Mouse (Mus musculus): ENCODE measurements around the gene Sh3kbp1. TPM values are rescaled to one million over a fixed set of nuclear protein-coding genes. Genes with fewer than 3 reads are reported as not detected.
A peak's percentile ranks its signal among the peaks of the same experiment; 100 is the strongest.

Sh3kbp1 gene
- total RNA-seq, 2 experiments from 2014 or later: 37.2 to 37.3 TPM

DNA sequence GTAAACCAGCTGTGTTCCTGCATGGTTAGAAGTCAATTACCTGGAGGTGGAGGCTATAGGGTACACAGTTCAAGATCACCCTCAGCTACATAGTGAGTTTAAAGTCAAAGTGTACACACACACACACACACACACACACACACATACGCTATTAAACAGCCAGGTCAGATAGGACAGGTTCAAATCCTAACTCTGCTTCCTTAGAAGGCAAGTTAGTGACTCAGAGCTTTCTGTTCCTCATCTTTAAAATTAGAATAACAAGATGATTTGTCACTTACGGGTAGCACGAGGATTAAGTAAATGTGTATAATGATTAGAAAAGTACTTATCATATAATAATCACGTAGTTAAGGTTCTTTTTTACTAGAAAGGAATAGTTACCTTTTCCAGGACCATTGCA, 208.2 kb downstream of the Sh3kbp1 start:
- no peak for DNase-seq (ENCODE audit: low spot score in 2 of 2)
- no peak for TF ChIP-seq CTCF (conservative IDR thresholded peaks at IDR 0.05)
- Histone ChIP-seq H3K27ac (no peak overlapping the region), H3K4me3 (no peak overlapping the region)

DNA sequence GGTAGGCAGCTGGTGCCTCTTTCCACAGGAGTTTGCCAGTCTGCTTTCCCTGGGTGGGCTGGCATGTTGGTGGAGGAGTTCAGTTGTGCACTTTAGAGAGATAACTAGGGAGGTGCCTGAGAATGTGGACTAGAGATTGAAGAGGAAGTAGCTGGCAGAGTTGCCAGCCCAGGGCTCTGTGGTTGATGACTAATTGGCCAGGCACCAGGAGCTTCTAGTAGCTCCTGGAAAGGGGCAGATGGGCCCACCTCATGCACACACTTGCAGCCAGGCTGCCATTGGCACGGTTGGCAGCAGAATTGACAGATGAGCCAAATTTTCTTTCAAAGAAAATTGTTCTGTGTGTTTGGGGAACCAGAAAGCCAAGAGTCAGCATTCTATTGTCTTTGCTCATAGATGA, 210.3 kb downstream of the Sh3kbp1 start:
- Histone ChIP-seq H3K4me3 (no peak overlapping the region), H3K27ac (no peak overlapping the region)
- no peak for TF ChIP-seq CTCF (conservative IDR thresholded peaks at IDR 0.05)
- DNase-seq (ENCODE audit: low spot score in 2 of 2): peak; percentile 26 to 42

DNA sequence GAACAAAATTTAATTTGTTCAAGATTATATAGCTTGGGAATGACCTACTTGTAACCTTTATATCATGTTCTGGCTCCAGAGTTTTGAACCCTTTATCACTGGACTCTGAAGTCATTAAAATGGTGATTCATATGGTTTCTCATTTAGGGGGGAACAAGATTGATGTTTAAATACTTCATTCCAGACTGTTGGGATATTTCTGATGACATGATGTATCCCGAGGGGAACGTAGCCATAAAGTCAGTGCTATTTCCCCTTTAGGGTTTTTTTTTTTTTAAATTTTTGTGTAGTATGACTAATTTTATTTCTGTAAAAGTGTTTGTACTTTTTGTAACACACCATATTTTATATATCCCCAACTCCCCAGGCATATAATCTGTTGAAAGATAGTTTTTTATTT, 212.7 kb downstream of the Sh3kbp1 start:
- H3K4me3 ChIP-seq: no peak overlapping the region
- no peak for TF ChIP-seq CTCF (conservative IDR thresholded peaks at IDR 0.05)
- no peak for DNase-seq (ENCODE audit: low spot score in 2 of 2)
- H3K27ac ChIP-seq: no peak overlapping the region

DNA sequence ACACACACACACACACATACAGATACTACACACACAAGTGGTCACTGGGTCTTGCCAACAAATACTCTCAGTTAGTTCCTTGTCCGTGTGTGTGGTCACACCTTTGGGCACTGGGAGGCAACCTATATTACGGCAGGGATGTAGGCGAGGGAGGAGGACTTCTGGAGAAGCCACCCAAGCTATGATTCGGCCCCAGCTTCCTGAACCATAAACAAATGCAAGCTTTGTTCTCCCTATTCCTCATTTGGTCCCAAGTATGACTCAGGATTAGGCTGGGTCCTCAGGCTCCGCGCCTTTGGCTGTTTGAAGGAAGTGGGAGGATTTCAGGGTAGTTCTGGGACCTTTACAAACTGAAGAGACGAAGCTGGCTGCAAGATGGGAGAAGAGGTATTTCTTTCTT, 213.2 kb downstream of the Sh3kbp1 start:
- H3K27ac ChIP-seq: no peak overlapping the region
- no peak overlapping the region for H3K4me3 ChIP-seq
- DNase-seq (ENCODE audit: low spot score in 2 of 2): no peak
- TF ChIP-seq CTCF (conservative IDR thresholded peaks at IDR 0.05): no peak

DNA sequence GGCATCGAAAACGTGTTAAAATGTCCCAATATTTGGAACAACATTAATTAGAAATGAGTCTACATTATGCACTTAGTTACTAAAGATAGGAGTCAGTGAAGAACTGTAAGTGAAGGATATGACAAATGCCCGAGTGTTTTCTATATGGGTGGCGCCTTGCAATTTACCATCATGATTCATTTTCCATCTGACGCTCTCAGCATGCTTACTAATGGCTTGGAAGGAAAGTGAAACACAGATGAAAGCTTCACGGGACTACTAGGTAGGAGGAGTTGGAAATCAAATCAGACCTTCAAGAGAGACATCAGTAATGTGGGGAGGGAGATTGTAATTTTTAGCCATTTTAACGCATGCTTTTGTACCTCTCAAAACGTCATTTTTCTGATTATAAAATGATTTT, 223.7 kb downstream of the Sh3kbp1 start:
- no peak overlapping the region for H3K4me3 ChIP-seq
- TF ChIP-seq CTCF (conservative IDR thresholded peaks at IDR 0.05): no peak
- H3K27ac ChIP-seq: no peak overlapping the region
- DNase-seq (ENCODE audit: low spot score in 2 of 2): no peak

DNA sequence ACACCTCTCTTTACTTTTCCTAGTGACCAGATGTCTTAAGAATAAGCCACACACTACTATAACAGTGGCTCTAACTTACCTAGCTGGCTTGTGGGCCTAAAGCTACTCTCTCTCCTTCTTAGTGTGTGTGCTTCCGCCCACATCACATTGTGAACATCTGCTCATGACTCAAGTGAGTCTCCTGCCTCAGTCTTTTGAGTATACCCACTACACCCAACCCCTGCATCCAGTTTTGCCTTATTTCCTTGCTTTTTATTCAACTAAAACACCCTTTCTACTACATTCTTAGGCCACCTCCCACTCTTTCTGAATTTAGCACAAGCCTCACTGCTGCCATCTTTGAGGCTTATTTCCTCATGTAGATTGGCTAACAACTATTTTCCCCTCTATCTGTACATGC, 229.8 kb downstream of the Sh3kbp1 start:
- no peak overlapping the region for H3K4me3 ChIP-seq
- no peak overlapping the region for H3K27ac ChIP-seq
- no peak for TF ChIP-seq CTCF (conservative IDR thresholded peaks at IDR 0.05)
- no peak for DNase-seq (ENCODE audit: low spot score in 2 of 2)

DNA sequence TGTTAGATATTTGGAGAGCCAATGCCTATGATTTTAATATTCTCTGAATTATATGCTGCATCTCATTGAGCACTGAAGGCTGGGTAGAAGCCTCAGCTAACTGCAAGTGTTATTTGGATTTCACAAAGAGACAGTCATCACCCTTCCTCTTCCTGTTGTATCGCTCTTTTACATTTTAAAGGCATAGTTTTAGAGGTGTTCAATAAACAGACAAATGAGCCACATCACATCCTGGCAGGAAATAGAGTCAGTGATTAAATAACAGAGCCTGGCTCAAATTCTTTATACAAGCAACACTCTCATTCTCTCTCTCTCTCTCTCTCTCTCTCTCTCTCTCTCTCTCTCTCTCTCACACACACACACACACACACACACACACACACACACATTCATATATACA, 231.1 kb downstream of the Sh3kbp1 start:
- Histone ChIP-seq H3K27ac (no peak overlapping the region), H3K4me3 (no peak overlapping the region)
- DNase-seq (ENCODE audit: low spot score in 2 of 2): no peak
- no peak for TF ChIP-seq CTCF (conservative IDR thresholded peaks at IDR 0.05)

DNA sequence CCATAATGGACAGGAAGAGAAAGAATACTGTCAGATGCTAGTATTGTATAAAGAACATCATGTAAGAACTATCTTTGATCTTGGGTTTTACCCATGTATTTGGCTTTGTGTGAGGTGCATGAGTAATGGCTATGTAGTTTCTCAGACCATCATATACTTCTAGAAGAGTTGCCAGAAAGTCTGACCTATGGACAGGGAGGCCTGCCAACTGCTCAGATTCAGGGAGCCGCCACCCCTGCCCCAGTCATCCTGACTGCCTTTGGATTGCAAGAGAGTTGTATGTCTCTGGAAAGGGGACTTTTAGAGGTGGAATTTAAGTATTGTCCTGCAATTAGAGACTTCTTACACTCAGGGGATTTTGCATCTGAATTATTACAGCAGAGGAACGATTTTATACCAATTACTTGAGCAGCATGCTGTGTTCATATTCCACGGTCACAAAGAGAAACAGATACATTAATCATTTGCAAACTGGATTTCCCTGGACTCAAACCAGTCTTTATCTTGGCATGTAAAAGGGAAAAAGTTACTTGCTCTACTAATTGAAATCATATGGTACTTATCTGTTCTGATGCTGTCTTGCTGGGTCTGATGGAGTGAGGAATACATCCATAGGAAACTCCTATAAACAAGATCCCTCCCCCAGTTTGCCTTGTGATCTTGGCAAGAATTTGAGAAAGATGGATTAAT, 233.9 kb downstream of the Sh3kbp1 start:
- H3K4me3 ChIP-seq: no peak overlapping the region
- H3K27ac ChIP-seq: no peak overlapping the region
- TF ChIP-seq CTCF (conservative IDR thresholded peaks at IDR 0.05): no peak
- DNase-seq (ENCODE audit: low spot score in 2 of 2): no peak

DNA sequence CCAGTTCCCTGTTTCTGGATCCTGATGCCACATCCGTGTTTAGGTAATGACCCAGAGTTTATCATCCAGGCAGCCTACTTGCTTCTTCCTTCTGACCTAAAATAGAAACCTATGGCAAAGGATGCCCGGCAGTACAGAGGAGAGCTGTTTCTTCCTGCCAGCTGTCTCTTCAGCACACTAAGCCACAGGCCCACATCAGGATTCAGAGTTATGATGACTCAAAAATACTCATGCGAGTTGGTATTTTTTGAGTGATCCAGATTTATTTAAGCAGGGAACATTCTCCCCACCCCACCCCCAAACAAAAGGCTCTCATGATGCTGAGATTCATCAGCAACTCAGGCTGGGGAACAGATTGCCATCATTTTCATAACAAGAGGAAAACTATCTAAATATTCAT, 240.6 kb downstream of the Sh3kbp1 start:
- no peak overlapping the region for H3K27ac ChIP-seq
- no peak for TF ChIP-seq CTCF (conservative IDR thresholded peaks at IDR 0.05)
- H3K4me3 ChIP-seq: no peak overlapping the region
- peak; percentile 9 to 10 for DNase-seq (ENCODE audit: low spot score in 2 of 2)

DNA sequence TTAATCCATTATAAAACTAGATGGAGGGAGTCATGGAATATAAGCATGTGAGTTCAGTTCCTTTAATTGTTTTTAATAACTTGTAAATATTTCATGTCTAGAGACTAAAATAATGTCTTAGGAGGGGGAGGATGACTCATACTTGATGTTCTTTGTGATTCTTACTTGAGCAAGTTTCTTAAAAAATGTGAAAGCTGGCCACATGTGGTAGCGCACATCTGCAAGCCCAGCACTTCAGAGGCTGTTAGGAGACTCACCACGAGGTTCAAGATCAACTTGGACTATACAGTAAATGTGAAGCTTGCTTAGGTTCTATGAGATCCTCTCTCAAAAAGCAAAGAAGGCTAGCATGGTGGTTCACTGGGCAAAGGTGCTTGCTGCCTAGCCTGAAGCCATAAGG, 245.4 kb downstream of the Sh3kbp1 start:
- no peak for TF ChIP-seq CTCF (conservative IDR thresholded peaks at IDR 0.05)
- no peak overlapping the region for H3K27ac ChIP-seq
- DNase-seq (ENCODE audit: low spot score in 2 of 2): no peak
- no peak overlapping the region for H3K4me3 ChIP-seq

DNA sequence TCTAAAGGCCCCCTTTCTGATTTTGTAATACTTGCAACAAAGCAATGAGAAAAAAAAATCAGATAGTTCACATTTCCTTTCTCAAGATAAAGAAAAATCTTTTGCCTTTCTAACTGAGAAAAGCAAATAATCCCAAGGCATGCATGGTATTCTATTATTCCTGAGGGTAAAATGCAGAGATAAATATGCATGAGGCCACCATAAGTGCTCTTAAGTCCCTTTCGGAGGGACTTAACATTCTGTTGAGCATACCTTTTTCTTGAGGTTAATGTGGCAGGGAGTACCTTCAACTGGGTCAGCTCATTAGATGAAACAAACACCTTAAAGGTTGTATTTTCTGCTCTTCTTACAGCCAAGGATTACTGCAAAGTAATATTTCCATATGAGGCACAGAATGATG, 250.7 kb downstream of the Sh3kbp1 start:
- no peak for TF ChIP-seq CTCF (conservative IDR thresholded peaks at IDR 0.05)
- Histone ChIP-seq H3K27ac (no peak overlapping the region), H3K4me3 (no peak overlapping the region)
- DNase-seq (ENCODE audit: low spot score in 2 of 2): no peak

DNA sequence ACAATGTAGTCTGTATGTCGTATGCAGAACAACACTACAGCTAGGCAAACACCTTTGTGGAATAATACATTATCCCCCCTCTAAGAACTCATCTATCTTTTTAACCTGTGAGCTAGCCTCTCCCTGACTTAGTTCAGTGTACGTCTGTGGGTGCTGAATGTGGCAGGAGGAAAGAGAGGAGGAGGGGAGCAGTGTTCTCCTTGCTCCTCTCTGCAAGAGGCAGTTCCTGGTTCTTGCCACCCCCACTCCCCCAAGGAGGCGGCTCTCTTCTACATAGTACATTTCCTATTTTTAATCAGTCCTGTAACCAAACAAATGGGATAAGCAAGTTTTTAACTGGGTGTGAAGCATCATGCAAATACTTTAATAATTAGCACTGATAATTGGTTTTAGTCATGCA, 252.4 kb downstream of the Sh3kbp1 start:
- no peak overlapping the region for H3K4me3 ChIP-seq
- no peak for TF ChIP-seq CTCF (conservative IDR thresholded peaks at IDR 0.05)
- DNase-seq (ENCODE audit: low spot score in 2 of 2): no peak
- no peak overlapping the region for H3K27ac ChIP-seq

DNA sequence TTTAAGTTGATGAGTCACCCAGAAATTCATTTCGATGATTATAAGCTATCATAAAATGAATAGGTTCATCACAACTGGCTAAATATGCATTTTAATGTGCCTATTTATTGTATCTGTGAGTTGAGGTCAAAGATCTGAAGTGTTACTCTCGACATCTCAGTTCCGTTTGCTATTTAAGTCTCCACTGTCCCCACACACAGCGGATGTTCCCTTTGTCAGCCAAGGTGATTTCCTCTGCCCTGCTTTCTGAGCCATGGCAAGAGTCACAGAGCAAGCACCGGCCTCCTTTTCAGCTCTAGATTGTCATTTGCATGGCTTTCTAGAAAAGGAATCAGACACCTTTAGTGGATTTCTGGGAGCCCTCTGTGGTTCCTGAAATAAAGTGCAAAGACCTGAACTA, 254.5 kb downstream of the Sh3kbp1 start:
- DNase-seq (ENCODE audit: low spot score in 2 of 2): no peak
- no peak for TF ChIP-seq CTCF (conservative IDR thresholded peaks at IDR 0.05)
- H3K4me3 ChIP-seq: no peak overlapping the region
- H3K27ac ChIP-seq: no peak overlapping the region

DNA sequence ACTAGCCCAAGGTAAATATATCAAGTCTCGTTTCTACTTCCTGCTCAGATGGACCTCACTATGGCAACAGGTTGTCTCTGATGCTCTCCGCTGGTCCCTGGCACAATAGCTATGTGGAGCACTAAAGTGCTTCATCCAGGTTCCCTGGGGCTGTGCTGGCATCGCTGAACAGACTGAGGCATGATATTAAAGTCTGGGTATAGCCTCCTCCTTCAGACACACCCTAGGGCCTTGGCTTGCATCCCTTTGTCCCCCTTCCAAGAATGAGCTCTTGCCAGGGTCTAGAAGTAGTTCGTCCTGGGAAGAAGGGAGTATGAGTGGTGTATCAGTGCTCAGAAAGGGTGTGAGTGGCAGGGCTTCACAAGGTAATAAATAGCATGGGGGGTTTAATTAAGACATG, 269.5 kb downstream of the Sh3kbp1 start:
- Histone ChIP-seq H3K4me3 (no peak overlapping the region), H3K27ac (no peak overlapping the region)
- TF ChIP-seq CTCF (conservative IDR thresholded peaks at IDR 0.05): no peak
- no peak for DNase-seq (ENCODE audit: low spot score in 2 of 2)

DNA sequence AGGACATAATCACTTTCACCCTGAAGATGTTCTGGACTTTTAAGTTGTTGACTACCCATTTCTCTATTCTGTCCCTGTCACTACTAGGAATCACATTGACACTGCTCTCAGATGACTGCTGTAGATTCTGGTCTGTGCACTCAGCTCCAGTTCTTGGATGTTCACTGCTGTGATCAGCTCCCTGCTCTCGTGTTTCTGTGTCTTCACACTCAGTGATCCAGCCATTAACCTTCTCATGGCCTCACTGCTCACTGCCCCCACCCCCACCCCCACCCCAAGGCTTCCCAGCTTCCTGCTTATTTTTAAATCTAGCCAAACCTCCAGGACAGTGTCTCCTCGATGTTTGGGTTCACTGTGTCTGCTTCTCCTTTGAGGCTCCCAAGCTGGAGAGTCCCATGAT, 271.0 kb downstream of the Sh3kbp1 start:
- DNase-seq (ENCODE audit: low spot score in 2 of 2): no peak
- H3K4me3 ChIP-seq: no peak overlapping the region
- H3K27ac ChIP-seq: no peak overlapping the region
- TF ChIP-seq CTCF (conservative IDR thresholded peaks at IDR 0.05): no peak
